Mouse (Mus musculus) stomach, embryonic 16.5 days (tissue): ENCODE measurements at regions not wholly inside any gene's neighbourhood (a gene's known extent, or its start where the extent isn't known, plus 50 kb on each side); places are given as distances from the start of the nearest gene placed in this dataset.

Experiments used
- ATAC-seq: fragments of 200-750 bp; cut with Nextera tagmentation; 2 replicates; pipeline ENCODE4 v1.8.0; 2017; ENCODE audit warnings: moderate number of reproducible peaks, moderate TSS enrichment; ENCODE audit not compliant: insufficient read depth, low FRiP score
- H3K27ac ChIP-seq: fragments of 300-500 bp; sonication (generic); 2 replicates; pipeline ENCODE4 v1.5.1; 2014; ENCODE audit warnings: low read length
- H3K27me3 ChIP-seq: fragments of 300-500 bp; sonication (generic); 2 replicates; pipeline ENCODE4 v1.6.1; 2014; ENCODE audit warnings: low read length, control low read depth, mixed read lengths; ENCODE audit not compliant: control insufficient read depth, insufficient read depth
- H3K36me3 ChIP-seq: fragments of 300-500 bp; sonication (generic); 2 replicates; pipeline ENCODE4 v1.6.1; 2014; ENCODE audit warnings: low read length; ENCODE audit not compliant: control insufficient read depth, insufficient read depth
- H3K4me1 ChIP-seq: fragments of 300-500 bp; sonication (generic); 2 replicates; pipeline ENCODE4 v1.6.1; 2014; ENCODE audit warnings: low read length, control low read depth, mixed read lengths; ENCODE audit not compliant: control insufficient read depth, insufficient read depth
- H3K4me2 ChIP-seq: fragments of 300-500 bp; sonication (generic); 2 replicates; pipeline ENCODE4 v1.6.1; 2014; ENCODE audit warnings: low read depth, low read length, mixed read lengths
- H3K4me3 ChIP-seq: fragments of 300-500 bp; sonication (generic); replicated peaks from 2 replicates; pipeline ENCODE4 v1.5.1; 2014; ENCODE audit warnings: mild to moderate bottlenecking, low read length
- H3K9ac ChIP-seq: fragments of 300-500 bp; sonication (generic); 2 replicates; pipeline ENCODE4 v1.6.1; 2014; ENCODE audit warnings: low read length
- H3K9me3 ChIP-seq: fragments of 300-500 bp; sonication (generic); replicated peaks from 2 replicates; pipeline ENCODE4 v1.6.1; 2016; ENCODE audit warnings: low read length, control low read depth; ENCODE audit not compliant: control insufficient read depth
- WGBS: fragments of 180-500 bp; shearing (Covaris S2); extraction: QIAGEN DNeasy Blood & Tissue Kit; methylation state at CpG from one replicate; pipeline ENCODE4 v1.1.7; 2014; 5-methylcytosine and 5-hydroxymethylcytosine counted together

DNA sequence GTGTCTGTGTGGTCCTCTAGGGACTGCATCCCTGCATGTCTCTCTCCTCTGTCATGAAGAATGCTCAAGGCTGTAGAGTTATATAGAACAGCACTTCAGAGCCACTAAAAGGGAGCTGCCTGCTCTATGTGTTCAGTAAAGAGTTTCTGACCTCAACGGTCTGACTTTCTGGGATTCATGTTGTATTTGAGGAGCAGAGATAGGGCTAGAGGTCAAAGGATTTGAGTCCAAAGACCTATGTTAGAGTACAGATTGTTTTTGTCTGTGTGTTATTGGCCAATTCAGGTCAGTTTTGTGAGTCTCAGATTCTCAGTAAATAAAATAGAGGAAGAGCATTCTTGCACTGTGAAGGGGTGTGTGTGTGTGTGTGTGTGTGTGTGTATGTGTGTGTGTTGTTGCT lies 90.0 kb upstream of the Bcl6 start:
- H3K4me1 ChIP-seq: no peaks in the 10 kb centered on the region
- H3K27me3 ChIP-seq: no peaks in the 10 kb centered on the region
- WGBS: 72% methylated on average over 1 of the region's 1 CpGs
- H3K9me3 ChIP-seq: no peaks in the 10 kb centered on the region
- ATAC-seq: no peak
- no peaks in the 10 kb centered on the region for H3K36me3 ChIP-seq
- no peak overlapping the region for H3K27ac ChIP-seq
- no peak overlapping the region for H3K9ac ChIP-seq
- no peak overlapping the region for H3K4me3 ChIP-seq
- no peak overlapping the region for H3K4me2 ChIP-seq

DNA sequence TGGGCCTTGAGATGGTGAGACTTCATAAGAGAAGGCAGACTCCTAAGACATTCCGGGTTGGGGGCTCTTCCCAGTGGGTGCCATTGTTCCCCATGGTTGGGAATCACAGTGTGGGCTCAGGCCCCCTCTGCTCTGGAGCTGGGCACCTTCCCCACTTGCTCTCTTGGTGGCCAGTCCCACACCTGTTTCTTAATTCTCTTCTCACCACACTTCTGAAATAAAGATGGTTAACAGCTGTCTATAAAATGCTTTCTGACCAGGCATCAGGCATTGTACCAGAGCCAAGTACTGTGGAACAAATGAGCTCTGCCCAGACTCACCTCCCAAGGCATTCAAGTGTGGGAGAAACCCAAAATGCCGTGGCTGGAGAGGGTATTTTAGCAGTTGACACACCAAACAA lies 88.8 kb upstream of the Bcl6 start:
- H3K4me1 ChIP-seq: no peaks in the 10 kb centered on the region
- H3K4me3 ChIP-seq: no peak overlapping the region
- no peaks in the 10 kb centered on the region for H3K9me3 ChIP-seq
- H3K27ac ChIP-seq: no peak overlapping the region
- no peak overlapping the region for H3K4me2 ChIP-seq
- no peaks in the 10 kb centered on the region for H3K36me3 ChIP-seq
- H3K27me3 ChIP-seq: no peaks in the 10 kb centered on the region
- no peak for ATAC-seq
- 75% methylated on average over 2 of the region's 2 CpGs for WGBS
- H3K9ac ChIP-seq: no peak overlapping the region

DNA sequence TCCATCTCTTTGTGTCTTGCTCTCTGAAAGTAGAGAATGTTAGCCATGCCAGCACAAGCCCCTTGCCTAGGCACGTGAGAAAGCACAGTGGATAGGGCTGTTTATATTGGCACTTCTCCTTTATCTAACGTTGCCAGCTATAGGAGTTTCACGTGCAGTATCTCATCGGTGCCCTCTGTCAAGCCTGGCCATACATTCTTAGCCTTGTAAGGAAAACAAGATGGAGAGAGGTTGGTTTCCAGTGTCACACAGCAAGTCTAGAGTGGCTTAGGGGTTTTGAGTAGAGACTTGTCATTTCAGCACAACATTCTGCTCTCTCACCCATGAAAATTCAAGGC lies 88.1 kb upstream of the Bcl6 start:
- Histone ChIP-seq H3K9me3 (no peaks in the 10 kb centered on the region), H3K4me1 (no peaks in the 10 kb centered on the region), H3K9ac (no peak overlapping the region), H3K36me3 (no peaks in the 10 kb centered on the region), H3K27ac (no peak overlapping the region), H3K27me3 (no peaks in the 10 kb centered on the region), H3K4me2 (no peak overlapping the region), H3K4me3 (no peak overlapping the region)
- no peak for ATAC-seq
- WGBS: 80% methylated on average over 4 of the region's 4 CpGs

DNA sequence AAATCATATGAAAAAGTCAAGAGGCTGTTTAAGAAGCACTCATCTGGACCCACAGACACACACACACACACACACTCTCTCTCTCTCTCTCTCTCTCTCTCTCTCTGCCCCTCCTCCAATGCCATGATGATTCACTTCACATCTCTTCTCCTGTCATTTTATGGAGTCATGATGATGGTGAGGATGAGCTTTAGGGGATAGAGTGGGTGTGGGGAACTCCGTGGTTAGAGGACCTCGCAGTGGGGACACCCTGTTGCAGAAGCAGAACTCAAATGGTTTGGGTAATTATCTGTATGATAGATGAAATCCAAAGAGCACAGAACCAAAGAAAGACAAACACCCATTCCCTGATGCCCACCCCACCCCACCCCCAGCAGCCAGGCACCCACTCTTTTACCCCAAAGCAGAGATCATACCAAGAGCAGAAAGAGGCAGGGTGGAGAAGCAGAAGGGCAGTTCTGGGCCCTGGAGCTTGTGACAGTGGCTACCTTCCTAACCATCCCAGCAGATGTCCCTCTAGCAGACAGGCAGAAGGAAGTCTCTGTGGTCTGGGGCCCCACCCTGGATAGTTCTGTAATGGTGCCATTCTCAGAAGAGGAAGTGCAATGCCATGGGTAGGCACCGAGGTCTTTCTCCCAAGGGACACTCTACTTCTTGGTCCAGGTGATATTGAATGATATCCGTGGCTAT lies 87.6 kb upstream of the Bcl6 start:
- no peaks in the 10 kb centered on the region for H3K27me3 ChIP-seq
- ATAC-seq: no peak
- no peak overlapping the region for H3K4me2 ChIP-seq
- no peak overlapping the region for H3K27ac ChIP-seq
- no peak overlapping the region for H3K4me3 ChIP-seq
- WGBS: 92% methylated on average over 4 of the region's 4 CpGs
- H3K9me3 ChIP-seq: no peaks in the 10 kb centered on the region
- no peaks in the 10 kb centered on the region for H3K36me3 ChIP-seq
- no peaks in the 10 kb centered on the region for H3K4me1 ChIP-seq
- H3K9ac ChIP-seq: no peak overlapping the region

DNA sequence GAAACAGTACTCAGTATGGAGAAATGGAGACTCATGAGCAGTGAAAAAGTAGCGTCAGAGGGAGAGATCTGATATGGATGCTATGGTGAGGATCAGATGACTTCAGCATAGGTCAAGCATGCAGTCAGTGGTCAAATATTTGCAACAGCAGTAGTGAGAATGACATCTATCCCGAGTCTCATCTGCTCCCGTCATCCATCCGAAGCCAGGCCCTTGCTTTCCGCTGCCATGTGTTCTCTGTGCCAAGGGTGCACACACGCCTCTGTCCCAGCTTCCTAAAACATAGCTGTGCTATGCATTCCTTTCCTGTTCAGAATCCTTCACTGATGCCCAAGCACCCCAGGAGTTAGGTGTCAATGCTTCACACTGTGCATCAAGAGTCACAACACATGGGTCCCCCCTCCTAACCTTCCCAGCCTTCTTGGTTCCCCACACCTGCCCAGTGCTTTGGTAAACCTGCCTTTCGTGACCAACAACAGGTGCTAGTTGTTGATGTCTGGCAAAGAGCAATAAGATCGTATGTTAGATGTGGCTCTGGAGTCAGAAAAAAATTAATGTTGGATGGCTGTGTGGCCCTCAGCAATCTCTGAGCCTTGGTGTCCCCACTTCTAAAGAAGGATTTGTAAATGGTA lies 85.1 kb upstream of the Bcl6 start:
- no peaks in the 10 kb centered on the region for H3K27me3 ChIP-seq
- H3K4me2 ChIP-seq: no peak overlapping the region
- no peak overlapping the region for H3K27ac ChIP-seq
- no peak overlapping the region for H3K4me3 ChIP-seq
- WGBS: 87% methylated on average over 8 of the region's 8 CpGs
- H3K4me1 ChIP-seq: no peaks in the 10 kb centered on the region
- H3K36me3 ChIP-seq: no peaks in the 10 kb centered on the region
- no peak for ATAC-seq
- no peaks in the 10 kb centered on the region for H3K9me3 ChIP-seq
- no peak overlapping the region for H3K9ac ChIP-seq

DNA sequence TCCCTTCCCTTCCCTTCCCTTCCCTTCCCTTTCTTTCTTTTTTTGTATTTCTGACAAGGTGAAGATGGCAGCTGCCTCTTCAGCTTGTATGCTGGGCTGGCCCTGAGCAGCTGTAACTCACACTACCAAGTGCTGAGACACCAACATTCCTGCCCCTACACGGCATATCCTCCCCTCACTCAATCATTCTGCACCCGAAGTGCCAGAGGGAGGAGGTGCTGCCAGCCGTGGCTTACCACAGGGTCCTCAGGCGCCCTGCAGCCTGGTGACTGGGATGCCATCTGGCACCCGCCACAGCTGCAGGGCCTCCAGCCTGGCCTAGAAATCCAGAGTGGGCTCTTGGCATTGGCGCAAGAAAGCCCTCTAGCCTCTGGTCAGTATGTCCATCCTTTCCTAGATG lies 84.4 kb upstream of the Bcl6 start:
- Histone ChIP-seq H3K4me2 (no peak overlapping the region), H3K27ac (no peak overlapping the region), H3K36me3 (no peaks in the 10 kb centered on the region), H3K9me3 (no peaks in the 10 kb centered on the region), H3K27me3 (no peaks in the 10 kb centered on the region), H3K9ac (no peak overlapping the region), H3K4me3 (no peak overlapping the region), H3K4me1 (0 out of 2 replicates have a peak, but pooled peaks cover 5% of the 10 kb centered on the region)
- 56% methylated on average over 6 of the region's 6 CpGs for WGBS
- ATAC-seq: no peak

DNA sequence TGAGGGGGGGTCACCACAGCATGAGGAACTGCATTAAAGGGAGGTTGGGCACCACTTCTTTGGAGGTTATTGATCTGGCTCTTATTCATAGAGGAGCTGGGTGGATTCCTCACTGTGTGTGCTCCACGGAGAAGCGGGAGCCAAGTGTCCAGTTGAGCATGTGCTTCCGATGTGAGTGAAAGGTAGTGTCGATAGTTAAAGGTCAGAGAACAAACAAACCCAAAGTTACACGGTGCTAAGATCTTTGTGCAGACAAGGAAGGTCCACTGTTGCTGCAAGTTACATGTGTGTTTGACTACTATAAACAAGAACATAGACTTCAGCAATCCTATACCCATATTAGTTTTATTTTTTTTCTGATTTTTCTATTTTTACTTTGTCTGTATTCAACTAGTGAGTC lies 80.8 kb upstream of the Bcl6 start:
- no peak for ATAC-seq
- 0 out of 2 replicates have a peak, but pooled peaks cover 5% of the 10 kb centered on the region for H3K4me1 ChIP-seq
- no peak overlapping the region for H3K27ac ChIP-seq
- H3K4me3 ChIP-seq: no peak overlapping the region
- H3K9me3 ChIP-seq: no peaks in the 10 kb centered on the region
- H3K36me3 ChIP-seq: no peaks in the 10 kb centered on the region
- H3K4me2 ChIP-seq: no peak overlapping the region
- no peak overlapping the region for H3K9ac ChIP-seq
- no peaks in the 10 kb centered on the region for H3K27me3 ChIP-seq
- 78% methylated on average over 5 of the region's 5 CpGs for WGBS

DNA sequence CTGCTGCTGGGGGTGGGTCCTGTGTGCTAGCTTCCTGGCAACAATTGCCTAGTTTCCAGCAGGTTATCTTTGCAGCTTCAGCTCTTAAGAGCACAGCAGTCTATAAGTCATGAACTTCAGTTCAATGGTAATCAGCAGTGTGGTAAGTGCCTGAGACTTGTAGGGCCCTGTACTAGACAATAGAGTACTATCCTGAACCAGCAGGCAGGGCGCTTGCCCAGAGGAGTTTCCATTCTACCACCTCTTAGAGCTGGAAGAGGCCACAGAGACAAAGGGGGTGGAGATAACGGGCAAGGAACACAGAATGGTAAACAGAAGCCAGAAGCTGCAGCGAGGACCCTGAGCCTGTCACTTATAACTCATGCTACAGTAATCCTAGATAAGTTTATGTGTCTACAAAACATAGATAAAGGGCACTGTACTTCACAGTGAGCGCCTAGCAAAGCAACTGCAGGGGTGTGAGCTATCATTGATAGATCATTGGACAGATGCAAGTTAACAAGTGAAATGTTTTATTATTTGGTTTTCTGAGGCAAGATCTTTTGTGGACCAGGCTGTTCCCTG lies 79.7 kb upstream of the Bcl6 start:
- no peaks in the 10 kb centered on the region for H3K9me3 ChIP-seq
- peak; percentile 17; the same call in 1 of the 2 replicates for ATAC-seq
- H3K9ac ChIP-seq: no peak overlapping the region
- no peaks in the 10 kb centered on the region for H3K36me3 ChIP-seq
- no peaks in the 10 kb centered on the region for H3K27me3 ChIP-seq
- H3K27ac ChIP-seq: no peak overlapping the region
- H3K4me1 ChIP-seq: 0 out of 2 replicates have a peak, but pooled peaks cover 5% of the 10 kb centered on the region
- no peak overlapping the region for H3K4me2 ChIP-seq
- no peak overlapping the region for H3K4me3 ChIP-seq
- 31% methylated on average over 4 of the region's 4 CpGs for WGBS

DNA sequence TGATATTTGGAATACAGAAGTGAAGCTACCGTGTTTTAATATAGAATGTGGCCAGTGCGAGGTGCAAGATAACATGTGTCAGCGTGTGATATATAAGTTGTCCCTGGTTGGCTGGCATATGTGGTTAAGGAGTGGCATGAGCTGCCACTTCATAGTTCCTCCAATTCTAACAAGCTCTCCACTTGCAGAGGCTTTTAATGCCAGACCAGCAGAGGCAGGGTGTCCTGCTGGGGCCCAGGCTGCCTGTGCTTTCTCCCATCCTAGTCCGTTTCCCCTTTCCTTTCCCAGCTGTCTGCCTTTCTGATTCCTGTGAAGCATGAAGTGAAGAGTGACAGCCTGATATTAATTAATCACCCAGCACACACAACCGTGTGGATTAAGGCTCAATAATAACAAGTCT lies 73.7 kb upstream of the Bcl6 start:
- H3K4me3 ChIP-seq: no peak overlapping the region
- H3K9me3 ChIP-seq: no peaks in the 10 kb centered on the region
- ATAC-seq: no peak
- WGBS: 62% methylated on average over 5 of the region's 5 CpGs
- no peaks in the 10 kb centered on the region for H3K27me3 ChIP-seq
- H3K9ac ChIP-seq: no peak overlapping the region
- H3K4me1 ChIP-seq: peaks cover 7% of the 10 kb centered on the region
- H3K36me3 ChIP-seq: no peaks in the 10 kb centered on the region
- no peak overlapping the region for H3K27ac ChIP-seq
- no peak overlapping the region for H3K4me2 ChIP-seq
